Mouse (Mus musculus) neural tube, embryonic 14.5 days (tissue): ENCODE measurements at regions not wholly inside any gene's neighbourhood (a gene's known extent, or its start where the extent isn't known, plus 50 kb on each side); places are given as distances from the start of the nearest gene placed in this dataset.

ENCODE experiments used
- ATAC-seq: fragments of 200-750 bp; cut with Nextera tagmentation; 2 replicates; pipeline ENCODE4 v1.8.0; 2017; ENCODE audit warnings: low read depth, mild to moderate bottlenecking, moderate TSS enrichment, moderate library complexity
- H3K27ac ChIP-seq: fragments of 300-500 bp; sonication (generic); 2 replicates; pipeline ENCODE4 v1.5.1; 2014; ENCODE audit warnings: low read depth, mild to moderate bottlenecking, control low read depth, low read length, moderate library complexity, mixed read lengths
- H3K27me3 ChIP-seq: fragments of 300-500 bp; sonication (generic); 2 replicates; pipeline ENCODE4 v1.6.1; 2014; ENCODE audit warnings: low read length; ENCODE audit not compliant: control insufficient read depth, insufficient read depth
- H3K36me3 ChIP-seq: fragments of 300-500 bp; sonication (generic); 2 replicates; pipeline ENCODE4 v1.6.1; 2014; ENCODE audit warnings: low read length, mixed read lengths; ENCODE audit not compliant: control insufficient read depth, insufficient read depth
- H3K4me1 ChIP-seq: fragments of 300-500 bp; sonication (generic); 2 replicates; pipeline ENCODE4 v1.6.1; 2014; ENCODE audit warnings: low read length; ENCODE audit not compliant: control insufficient read depth, insufficient read depth
- H3K4me2 ChIP-seq: fragments of 300-500 bp; sonication (generic); 2 replicates; pipeline ENCODE4 v1.6.1; 2014; ENCODE audit warnings: mild to moderate bottlenecking, low read depth, low read length, control low read depth
- H3K4me3 ChIP-seq: fragments of 300-500 bp; sonication (generic); 2 replicates; pipeline ENCODE4 v1.5.1; 2014; ENCODE audit warnings: low read depth, low read length, control low read depth, mixed read lengths
- H3K9ac ChIP-seq: fragments of 300-500 bp; sonication (generic); replicated peaks from 2 replicates; pipeline ENCODE4 v1.6.1; 2014; ENCODE audit warnings: low read depth, mild to moderate bottlenecking, control low read depth, low read length, mixed read lengths
- H3K9me3 ChIP-seq: fragments of 300-500 bp; sonication (generic); 2 replicates; pipeline ENCODE4 v1.6.1; 2016; ENCODE audit warnings: low read length; ENCODE audit not compliant: control insufficient read depth
- WGBS: fragments of 180-500 bp; shearing (Covaris S2); extraction: QIAGEN DNeasy Blood & Tissue Kit; methylation state at CpG from one replicate; pipeline ENCODE4 v1.1.7; 2014; 5-methylcytosine and 5-hydroxymethylcytosine counted together

- Histone ChIP-seq H3K9me3 (no peaks in the 10 kb centered on the region), H3K27ac (no peak overlapping the region), H3K4me1 (no peaks in the 10 kb centered on the region; the same call in 1 of the 2 replicates), H3K27me3 (no peaks in the 10 kb centered on the region), H3K36me3 (no peaks in the 10 kb centered on the region), H3K4me2 (no peak overlapping the region), H3K4me3 (no peak overlapping the region), H3K9ac (no peak overlapping the region)
- ATAC-seq: peak; percentile 93
- WGBS: 48% methylated on average over 9 of the region's 9 CpGs
Measured at GRCm38 (mm10) chr1:159148498-159149187, 83.5 kb upstream of the Cop1 start.

GRCm38 (mm10) chr1:159149207-159149606, 82.9 kb upstream of the Cop1 start:
- 91% methylated on average over 6 of the region's 6 CpGs for WGBS
- no peak overlapping the region for H3K4me3 ChIP-seq
- H3K4me1 ChIP-seq: no peaks in the 10 kb centered on the region; the same call in 1 of the 2 replicates
- H3K4me2 ChIP-seq: no peak overlapping the region
- no peak overlapping the region for H3K9ac ChIP-seq
- H3K27ac ChIP-seq: no peak overlapping the region
- no peaks in the 10 kb centered on the region for H3K36me3 ChIP-seq
- ATAC-seq: peak; percentile 23; the same call in 1 of the 2 replicates
- H3K27me3 ChIP-seq: no peaks in the 10 kb centered on the region
- no peaks in the 10 kb centered on the region for H3K9me3 ChIP-seq

GRCm38 (mm10) chr1:159149721-159150120, 82.4 kb upstream of the Cop1 start:
- Histone ChIP-seq H3K27me3 (no peaks in the 10 kb centered on the region), H3K9me3 (no peaks in the 10 kb centered on the region), H3K9ac (no peak overlapping the region), H3K4me2 (no peak overlapping the region), H3K27ac (no peak overlapping the region), H3K4me3 (no peak overlapping the region), H3K36me3 (no peaks in the 10 kb centered on the region), H3K4me1 (no peaks in the 10 kb centered on the region; the same call in 1 of the 2 replicates)
- no peak for ATAC-seq
- 47% methylated on average over 6 of the region's 6 CpGs for WGBS

- WGBS: 52% methylated on average over 5 of the region's 5 CpGs
Measured at GRCm38 (mm10) chr1:159150351-159150750, 81.8 kb upstream of the Cop1 start.

GRCm38 (mm10) chr1:159156428-159156827, 75.7 kb upstream of the Cop1 start:
- 67% methylated on average over 3 of the region's 3 CpGs for WGBS
- no peak for ATAC-seq
- H3K9me3 ChIP-seq: no peaks in the 10 kb centered on the region

More at GRCm38 (mm10) chr1:159150351-159150750, 81.8 kb upstream of the Cop1 start:
- no peaks in the 10 kb centered on the region for H3K9me3 ChIP-seq
- ATAC-seq: no peak
- H3K36me3 ChIP-seq: no peaks in the 10 kb centered on the region
- no peak overlapping the region for H3K27ac ChIP-seq
- H3K4me2 ChIP-seq: no peak overlapping the region
- H3K4me1 ChIP-seq: no peaks in the 10 kb centered on the region; the same call in 1 of the 2 replicates
- H3K4me3 ChIP-seq: no peak overlapping the region
- H3K9ac ChIP-seq: no peak overlapping the region
- no peaks in the 10 kb centered on the region for H3K27me3 ChIP-seq

GRCm38 (mm10) chr1:159160035-159160960, 71.8 kb upstream of the Cop1 start:
- H3K27me3 ChIP-seq: no peaks in the 10 kb centered on the region
- no peaks in the 10 kb centered on the region for H3K4me1 ChIP-seq
- WGBS: 89% methylated on average over 8 of the region's 8 CpGs
- H3K4me2 ChIP-seq: no peak overlapping the region
- no peaks in the 10 kb centered on the region for H3K36me3 ChIP-seq
- H3K4me3 ChIP-seq: no peak overlapping the region
- no peak overlapping the region for H3K27ac ChIP-seq
- H3K9me3 ChIP-seq: no peaks in the 10 kb centered on the region
- no peak overlapping the region for H3K9ac ChIP-seq
- no peak for ATAC-seq

More at GRCm38 (mm10) chr1:159156428-159156827, 75.7 kb upstream of the Cop1 start:
- H3K9ac ChIP-seq: no peak overlapping the region
- no peak overlapping the region for H3K4me2 ChIP-seq
- H3K27ac ChIP-seq: no peak overlapping the region
- H3K36me3 ChIP-seq: no peaks in the 10 kb centered on the region
- no peaks in the 10 kb centered on the region for H3K27me3 ChIP-seq
- no peaks in the 10 kb centered on the region for H3K4me1 ChIP-seq
- H3K4me3 ChIP-seq: no peak overlapping the region

- Histone ChIP-seq H3K27me3 (no peaks in the 10 kb centered on the region), H3K27ac (no peak overlapping the region), H3K9me3 (no peaks in the 10 kb centered on the region), H3K36me3 (no peaks in the 10 kb centered on the region), H3K4me1 (no peaks in the 10 kb centered on the region), H3K9ac (no peak overlapping the region), H3K4me2 (no peak overlapping the region), H3K4me3 (no peak overlapping the region)
- 78% methylated on average over 4 of the region's 4 CpGs for WGBS
- ATAC-seq: no peak
Measured at GRCm38 (mm10) chr1:159163113-159163885, 68.8 kb upstream of the Cop1 start.

- no peak overlapping the region for H3K4me2 ChIP-seq
- H3K9me3 ChIP-seq: no peaks in the 10 kb centered on the region
- H3K4me1 ChIP-seq: no peaks in the 10 kb centered on the region
- ATAC-seq: no peak
- H3K27me3 ChIP-seq: no peaks in the 10 kb centered on the region
- no peak overlapping the region for H3K27ac ChIP-seq
- H3K4me3 ChIP-seq: no peak overlapping the region
- H3K9ac ChIP-seq: no peak overlapping the region
- H3K36me3 ChIP-seq: no peaks in the 10 kb centered on the region
Measured at GRCm38 (mm10) chr1:159182031-159182430, 50.1 kb upstream of the Cop1 start.
